Mouse (Mus musculus) CH12.LX (cell line): ENCODE measurements around the gene Epha2.

Experiments used
- CTCF ChIP-seq, 2 experiments: IDR thresholded peaks in 1 of 2; conservative IDR thresholded peaks in 1 of 2; 2 replicates each; pipeline ENCODE4 v1.5.1; 2011 to 2012; ENCODE audit warnings: low read depth in 2 of 2, low read length in 2 of 2, improper control_type of control experiment in 1 of 2, inconsistent platforms in 1 of 2, mild to moderate bottlenecking in 1 of 2, moderate library complexity in 1 of 2
- SMC3 ChIP-seq: IDR thresholded peaks from 2 replicates; pipeline ENCODE4 v1.6.1; 2011; ENCODE audit warnings: low read depth, low read length, improper control_type of control experiment

DNA sequence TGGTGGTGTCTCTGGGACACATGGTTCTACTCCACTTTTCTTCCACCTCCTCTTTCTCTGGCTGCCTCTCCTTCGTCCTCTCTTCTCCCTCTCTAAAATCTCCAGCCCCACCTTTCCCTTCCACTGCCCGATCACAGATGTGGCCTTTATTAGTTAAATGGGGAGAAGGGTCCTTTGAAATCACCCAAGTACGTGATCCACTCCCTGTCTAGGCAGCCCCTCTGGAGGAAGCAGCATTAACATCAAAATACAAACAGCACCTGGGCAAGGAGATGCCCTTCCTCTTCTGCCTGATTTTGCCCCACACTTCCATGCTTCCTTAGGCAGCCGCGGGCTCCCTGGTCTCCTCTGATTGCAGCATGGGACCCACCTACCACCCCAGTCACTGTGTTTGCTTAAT, 18.4 kb upstream of the Epha2 start:
- no peak for TF ChIP-seq CTCF (conservative IDR thresholded peaks at IDR 0.05 in 1 of 2, IDR thresholded peaks at IDR 0.05 in 1 of 2; ENCODE audit: low read depth in 2 of 2, low read length in 2 of 2)
- TF ChIP-seq SMC3 = no peak
